Mouse (Mus musculus) midbrain, postnatal 0 days (tissue): ENCODE measurements around the gene Rab34. TPM values are rescaled to one million over a fixed set of nuclear protein-coding genes. Genes with fewer than 3 reads are reported as not detected.
A peak's percentile ranks its signal among the peaks of the same experiment; 100 is the strongest.
"Not testable (repeated sequence)": the region's sequence is repeated elsewhere in the genome, so short reads cannot be mapped to it uniquely, and the experiment has no call there.

Experiments used
- ATAC-seq: fragments of 200-750 bp; cut with Nextera tagmentation; 2 replicates; pipeline ENCODE4 v1.8.0; 2017; ENCODE audit warnings: moderate number of reproducible peaks, mild to moderate bottlenecking, moderate TSS enrichment, moderate library complexity; ENCODE audit not compliant: low FRiP score
- DNase-seq: peaks from one replicate; pipeline ENCODE4 v3.0.0-alpha.2; 2015; ENCODE audit warnings: low spot score
- H3K27ac ChIP-seq: fragments of 300-500 bp; sonication (generic); 2 replicates; pipeline ENCODE4 v1.5.1; 2014; ENCODE audit warnings: low read depth, mild to moderate bottlenecking, low read length, mixed read lengths
- H3K27me3 ChIP-seq: fragments of 300-500 bp; sonication (generic); 2 replicates; pipeline ENCODE4 v1.6.1; 2014; ENCODE audit warnings: low read length, control low read depth, mixed read lengths; ENCODE audit not compliant: insufficient read depth
- H3K36me3 ChIP-seq: fragments of 300-500 bp; sonication (generic); 2 replicates; pipeline ENCODE4 v1.6.1; 2014; ENCODE audit warnings: low read length, control low read depth, mixed read lengths; ENCODE audit not compliant: insufficient read depth
- H3K4me1 ChIP-seq: fragments of 300-500 bp; sonication (generic); 2 replicates; pipeline ENCODE4 v1.6.1; 2014; ENCODE audit warnings: mild to moderate bottlenecking, control low read depth, antibody characterized with exemption, low read length, mixed read lengths; ENCODE audit not compliant: insufficient read depth
- H3K4me2 ChIP-seq: fragments of 300-500 bp; sonication (generic); 2 replicates; pipeline ENCODE4 v1.6.1; 2014; ENCODE audit warnings: low read depth, mild to moderate bottlenecking, low read length, mixed read lengths; ENCODE audit not compliant: poor library complexity, severe bottlenecking
- H3K4me3 ChIP-seq: fragments of 300-500 bp; sonication (generic); 2 replicates; pipeline ENCODE4 v1.5.1; 2014; ENCODE audit warnings: low read depth, mild to moderate bottlenecking, low read length, moderate library complexity
- H3K9ac ChIP-seq: fragments of 300-500 bp; sonication (generic); replicated peaks from 2 replicates; pipeline ENCODE4 v1.6.1; 2014; ENCODE audit warnings: mild to moderate bottlenecking, low read length, moderate library complexity, mixed read lengths; ENCODE audit not compliant: poor library complexity, severe bottlenecking
- H3K9me3 ChIP-seq: fragments of 300-500 bp; sonication (generic); 2 replicates; pipeline ENCODE4 v1.6.1; 2016; ENCODE audit warnings: low read length, control low read depth
- CTCF ChIP-seq: IDR thresholded peaks from 2 replicates; pipeline ENCODE4 v1.5.1; 2016; ENCODE audit warnings: antibody characterized with exemption, mild to moderate bottlenecking
- WGBS: fragments of 180-500 bp; shearing (Covaris S2); extraction: QIAGEN DNeasy Blood & Tissue Kit; methylation state at CpG from one replicate; pipeline ENCODE4 v1.1.7; 2014; 5-methylcytosine and 5-hydroxymethylcytosine counted together
- polyA plus RNA-seq: library from polyadenylated mRNA; unstranded; fragments of >200 nt; fragmentation: Nextera tagmentation; extraction: Ambion mirVana; gene quantifications from 2 replicates; pipeline ENCODE4 v1.2.1, GENCODE M21; 2015
- total RNA-seq: library from RNA; depleted of rRNA; stranded (reverse); fragments of >200 nt; gene quantifications from 2 replicates; pipeline ENCODE4 v1.2.3, GENCODE M21; 2014

The Rab34 gene
- total and polyA plus RNA-seq, 2 experiments from 2014 or later = 65.5 to 71.3 TPM

DNA sequence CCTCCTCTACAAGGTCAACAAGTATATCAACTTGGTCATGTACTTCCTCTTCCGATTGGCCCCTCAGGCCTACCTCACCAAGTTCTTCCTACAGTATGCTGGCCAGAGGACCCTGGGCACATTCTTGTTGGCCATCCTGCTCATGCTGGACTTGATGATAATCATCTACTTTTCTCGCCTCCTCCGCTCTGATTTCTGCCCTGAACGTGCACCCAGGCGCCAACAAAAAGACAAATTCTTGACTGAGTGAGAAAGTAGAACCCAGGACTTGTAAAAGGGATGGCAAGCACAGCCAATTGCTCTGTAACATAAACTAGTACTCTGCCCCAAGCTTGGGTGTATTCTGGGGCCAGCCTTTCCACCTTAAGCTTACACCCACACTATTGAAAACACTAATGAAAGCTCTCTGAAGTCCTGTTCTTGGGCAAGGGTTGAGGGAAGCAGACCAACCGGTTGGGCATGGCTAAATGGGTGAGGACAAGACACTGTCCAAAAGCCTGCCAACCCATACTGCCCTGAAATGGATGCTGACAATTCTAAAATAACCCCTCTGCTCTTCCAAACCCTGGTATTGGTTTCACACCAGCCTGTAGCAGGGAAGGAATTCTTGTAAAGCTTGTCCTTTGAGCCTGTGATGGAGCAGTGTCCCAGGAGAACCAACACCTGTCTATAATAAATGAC lies 8.0 kb upstream of the Rab34 start:
- 80% methylated on average over 6 of the region's 6 CpGs for WGBS
- Histone ChIP-seq H3K4me1 (peaks cover 12% of the 10 kb centered on the region; the same call in 1 of the 2 replicates), H3K4me2 (no peak overlapping the region), H3K27ac (no peak overlapping the region), H3K27me3 (no peaks in the 10 kb centered on the region), H3K4me3 (no peak overlapping the region), H3K36me3 (peaks cover 19% of the 10 kb centered on the region), H3K9ac (no peak overlapping the region), H3K9me3 (no peaks in the 10 kb centered on the region)
- no peak for DNase-seq
- no peak for TF ChIP-seq CTCF
- ATAC-seq = no peak

GRCm38 (mm10) chr11:78181830-78182357 lies 6.3 kb upstream of the Rab34 start:
- peaks cover 11% of the 10 kb centered on the region; the same call in 1 of the 2 replicates for H3K4me1 ChIP-seq
- TF ChIP-seq CTCF = no peak
- ATAC-seq = no peak
- H3K4me2 ChIP-seq = peak overlapping the region; percentile 65
- H3K4me3 ChIP-seq = peak overlapping the region; percentile 82
- WGBS = 42% methylated on average over 2 of the region's 2 CpGs
- no peak overlapping the region for H3K9ac ChIP-seq
- no peak for DNase-seq
- no peaks in the 10 kb centered on the region for H3K27me3 ChIP-seq
- H3K27ac ChIP-seq = no peak overlapping the region
- peaks cover 19% of the 10 kb centered on the region for H3K36me3 ChIP-seq
- H3K9me3 ChIP-seq = no peaks in the 10 kb centered on the region

DNA sequence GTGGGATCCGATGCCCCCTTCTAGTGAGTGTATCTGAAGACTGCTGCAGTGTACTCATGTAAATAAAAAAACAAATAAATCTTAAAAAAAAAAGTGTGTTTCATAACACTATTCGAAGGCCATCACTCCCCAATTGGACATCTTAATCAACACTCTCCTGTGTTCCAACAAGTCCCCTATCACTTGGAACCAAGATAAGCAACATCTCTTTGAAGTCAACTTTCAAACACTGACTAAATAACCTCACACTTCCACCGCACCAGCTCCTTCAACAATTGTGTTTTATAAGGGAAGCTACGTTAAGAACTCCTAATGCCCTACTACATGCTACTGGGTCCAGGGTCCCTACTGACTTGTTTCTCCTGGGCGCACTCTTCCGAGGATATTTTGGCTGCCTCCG lies 5.8 kb upstream of the Rab34 start:
- Histone ChIP-seq H3K4me3 (peak overlapping the region; percentile 82), H3K9ac (peak overlapping the region; percentile 94), H3K36me3 (peaks cover 19% of the 10 kb centered on the region), H3K9me3 (no peaks in the 10 kb centered on the region), H3K27me3 (no peaks in the 10 kb centered on the region), H3K27ac (peak overlapping the region; percentile 93; the same call in 1 of the 2 replicates), H3K4me2 (peak overlapping the region; percentile 65), H3K4me1 (peaks cover 8% of the 10 kb centered on the region; the same call in 1 of the 2 replicates)
- DNase-seq (no peak), ATAC-seq (no peak)
- WGBS = 11% methylated on average over 7 of the region's 7 CpGs
- TF ChIP-seq CTCF = no peak

- peak; percentile 99 for DNase-seq
- H3K27me3 ChIP-seq = no peaks in the 10 kb centered on the region
- H3K9me3 ChIP-seq = no peaks in the 10 kb centered on the region
- peak within 1 kb of the TSS; percentile 82 for H3K4me3 ChIP-seq
- peak; percentile 66 for TF ChIP-seq CTCF
- peak within 1 kb of the TSS; percentile 93 for H3K27ac ChIP-seq
- peak within 1 kb of the TSS; percentile 65 for H3K4me2 ChIP-seq
- peak within 1 kb of the TSS; percentile 94 for H3K9ac ChIP-seq
- peak; percentile 92 for ATAC-seq
- H3K36me3 ChIP-seq = peaks cover 19% of the 10 kb centered on the region
- under 1% methylated on average over 38 of the region's 38 CpGs for WGBS
- H3K4me1 ChIP-seq = peaks cover 5% of the 10 kb centered on the region; the same call in 1 of the 2 replicates
These were observed 5.0 kb upstream of the Rab34 start, which contains the start of gene Rpl23a for GRCm38 (mm10) chr11:78182961-78183844. Gene Rpl23a (minus strand): TSS chr11:78183584.

DNA sequence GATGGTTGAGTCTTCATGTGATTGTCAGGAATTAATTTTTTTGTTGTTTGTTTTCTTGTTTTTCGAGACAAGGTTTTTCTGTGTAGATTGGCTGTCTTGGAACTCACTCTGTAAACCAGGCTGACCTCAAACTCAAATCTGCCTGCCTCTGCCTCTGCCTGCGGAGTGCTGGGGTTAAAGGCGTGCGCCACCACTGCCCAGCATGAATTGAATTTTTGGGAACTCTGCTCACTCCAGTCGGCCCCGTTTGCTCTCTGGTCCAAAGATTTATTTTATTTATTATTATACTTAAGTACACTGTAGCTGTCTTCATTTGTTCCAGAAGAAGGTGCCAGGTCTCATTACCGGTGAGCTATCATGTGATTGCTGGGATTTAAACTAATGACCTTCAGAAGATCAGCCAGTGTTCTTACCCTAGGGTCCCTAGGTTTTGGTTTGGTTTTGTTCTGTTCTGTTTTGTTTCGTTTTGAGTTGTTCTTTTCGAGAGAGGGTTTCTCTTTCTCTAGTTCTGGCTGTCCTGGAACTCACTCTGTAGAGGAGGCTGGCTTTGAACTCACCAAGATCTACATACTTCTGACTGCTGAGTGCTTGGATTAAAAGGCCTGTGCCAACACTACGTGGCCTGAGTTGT lies 4.2 kb upstream of the Rab34 start:
- Histone ChIP-seq H3K9ac (no peak overlapping the region), H3K4me1 (peaks cover 2% of the 10 kb centered on the region; the same call in 1 of the 2 replicates), H3K27ac (no peak overlapping the region; the same call in 1 of the 2 replicates)

GRCm38 (mm10) chr11:78184702-78185101 lies 3.5 kb upstream of the Rab34 start:
- H3K27ac ChIP-seq, H3K27me3 ChIP-seq, H3K9ac ChIP-seq, H3K9me3 ChIP-seq, DNase-seq, H3K4me2 ChIP-seq, H3K4me3 ChIP-seq, H3K4me1 ChIP-seq, ATAC-seq: not testable (repeated sequence)
- peaks cover 16% of the 10 kb centered on the region for H3K36me3 ChIP-seq
- 93% methylated on average over 6 of the region's 6 CpGs for WGBS

More for the DNA sequence above, 4.2 kb upstream of the Rab34 start:
- no peaks in the 10 kb centered on the region for H3K27me3 ChIP-seq
- no peak for ATAC-seq
- DNase-seq = no peak
- WGBS = 57% methylated on average over 10 of the region's 10 CpGs
- peak overlapping the region; percentile 35 for H3K4me2 ChIP-seq
- H3K4me3 ChIP-seq = peak overlapping the region; percentile 82; the same call in 1 of the 2 replicates
- no peak for TF ChIP-seq CTCF
- peaks cover 19% of the 10 kb centered on the region for H3K36me3 ChIP-seq
- no peaks in the 10 kb centered on the region for H3K9me3 ChIP-seq
